Mouse (Mus musculus) adrenal gland, adult 2 months (tissue): ENCODE results near the gene Foxc2. TPM values are rescaled to one million over a fixed set of nuclear protein-coding genes. Genes with fewer than 3 reads are reported as not detected.

ENCODE experiments used
- DNase-seq: peaks from one replicate; pipeline ENCODE4 v3.0.0; 2021
- microRNA-seq, 2 experiments: library from miRNA; unstranded; fragments of <30 nt; microRNA quantifications; one replicate each; pipeline ENCODE4 v1.2.0; 2021
- polyA plus RNA-seq: library from polyadenylated mRNA; depleted of rRNA; stranded (reverse); fragments of >200 nt; gene quantifications from 2 replicates; pipeline ENCODE4 v1.2.3, GENCODE M21; 2012; rRNA removed
- total RNA-seq, 2 experiments: library from RNA; stranded (reverse); gene quantifications; 2 replicates each; pipeline ENCODE4 v1.2.3; 2021

The Foxc2 gene
- total and polyA plus RNA-seq, 3 experiments = 3.3 to 15.2 (median 6.3) TPM

DNA sequence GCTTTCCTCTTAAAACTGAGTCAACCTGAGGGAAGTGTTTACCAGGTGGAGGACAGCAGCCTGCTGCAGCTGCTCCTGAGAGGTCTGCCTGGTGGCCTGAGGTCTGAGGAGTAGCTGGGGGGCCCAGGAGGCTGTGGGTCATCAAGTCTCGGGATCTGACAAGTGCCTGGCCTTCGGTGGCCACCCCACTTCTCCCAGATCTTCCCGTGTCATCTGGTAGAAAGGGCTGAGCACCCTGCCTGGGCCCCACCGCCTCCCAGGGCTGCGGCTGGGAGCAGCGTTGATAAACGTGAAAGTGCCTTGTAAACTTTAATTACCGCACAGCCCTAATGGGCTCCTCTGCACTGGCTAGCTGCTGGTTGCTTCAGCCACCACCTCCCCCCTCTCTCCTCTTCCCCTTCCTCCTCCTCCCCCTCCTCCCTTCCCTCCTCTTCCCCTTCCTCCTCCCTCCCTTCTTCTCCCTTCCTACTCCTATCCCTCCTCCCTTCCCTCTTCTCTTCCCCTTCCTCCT, 32.7 kb downstream of the Foxc2 start:
- DNase-seq = no peak

DNA sequence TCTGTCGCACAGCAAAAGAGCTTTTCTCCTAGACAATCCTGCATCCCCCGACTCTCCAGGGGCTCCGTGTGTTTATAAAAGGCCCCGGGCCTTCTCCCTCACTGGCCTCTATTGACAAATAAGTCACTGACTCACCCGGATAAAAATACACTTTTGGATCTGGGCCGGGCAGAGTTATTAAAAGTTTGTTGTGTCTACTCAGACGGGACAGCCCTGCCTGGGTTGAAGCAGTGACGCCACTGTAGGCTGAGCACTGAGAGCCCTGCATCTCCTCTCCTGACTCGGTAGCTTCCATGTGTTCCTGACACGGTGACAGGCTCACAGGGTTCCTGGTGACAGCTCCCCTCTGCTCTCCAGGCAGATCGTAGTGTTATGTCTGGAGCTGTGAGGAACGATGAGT, 36.4 kb downstream of the Foxc2 start:
- peak; percentile 49 for DNase-seq

DNA sequence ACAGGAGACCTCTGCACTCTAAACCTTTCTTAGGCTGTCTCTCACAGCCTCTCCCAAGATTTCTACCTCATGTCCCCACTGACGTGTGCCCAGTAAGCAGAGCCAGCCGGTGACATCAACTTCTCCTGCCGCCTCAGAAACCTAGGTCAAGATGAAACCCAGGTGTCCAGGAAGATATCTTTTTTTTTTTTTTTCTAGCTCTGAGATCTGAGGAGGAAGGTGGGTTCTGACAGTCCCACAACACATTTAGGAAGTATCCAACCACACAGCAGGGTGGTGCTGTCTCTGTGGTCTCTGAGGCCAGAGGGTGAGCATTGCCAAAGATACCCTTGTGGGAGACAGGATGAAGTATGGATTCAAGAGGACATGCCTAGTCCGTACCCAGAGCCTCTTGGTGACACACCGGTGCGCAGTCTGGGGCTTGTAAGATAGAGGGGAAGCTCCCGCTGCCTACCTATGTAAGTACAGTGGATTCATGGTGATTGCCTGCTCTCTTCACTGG, 41.1 kb downstream of the Foxc2 start:
- no peak for DNase-seq

DNA sequence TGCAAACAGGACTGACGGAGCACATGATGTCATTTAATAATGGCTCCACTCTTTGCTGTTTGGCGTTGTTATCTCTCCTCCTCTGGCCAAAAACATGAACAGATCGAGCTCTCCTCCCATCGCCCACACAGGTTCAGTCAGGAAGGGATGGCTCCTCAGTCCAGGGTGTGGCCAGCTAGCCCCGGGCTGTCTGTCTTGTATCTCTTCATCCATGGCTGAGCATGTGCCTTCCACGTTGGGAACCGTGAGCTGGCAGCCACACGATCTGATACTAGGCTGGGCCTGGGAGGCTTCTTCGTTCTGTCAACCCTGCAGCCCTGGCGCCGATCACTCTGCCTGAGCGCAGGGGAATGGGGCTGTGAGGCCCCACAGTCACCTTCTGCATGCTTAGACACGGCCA, 42.8 kb downstream of the Foxc2 start:
- DNase-seq = peak; percentile 14

DNA sequence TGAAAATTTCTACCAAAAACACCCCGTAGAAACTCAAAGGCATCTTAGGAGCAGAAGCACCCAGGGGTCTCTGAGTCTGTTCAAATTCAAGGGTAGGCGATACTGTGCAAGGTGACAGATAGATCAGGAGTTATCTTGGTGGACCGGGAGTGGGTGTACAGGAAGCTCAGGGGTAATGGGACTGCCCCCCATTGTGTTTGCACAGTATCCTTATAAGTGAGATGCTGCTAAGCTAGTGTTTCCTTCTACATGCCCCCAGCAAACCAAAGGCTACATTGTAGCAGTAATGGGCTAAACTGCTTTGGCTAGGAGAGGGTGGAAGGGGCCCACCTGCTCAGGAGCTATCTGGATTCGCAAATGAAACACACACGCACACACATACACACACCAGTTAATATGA, 45.5 kb downstream of the Foxc2 start:
- no peak for DNase-seq

DNA sequence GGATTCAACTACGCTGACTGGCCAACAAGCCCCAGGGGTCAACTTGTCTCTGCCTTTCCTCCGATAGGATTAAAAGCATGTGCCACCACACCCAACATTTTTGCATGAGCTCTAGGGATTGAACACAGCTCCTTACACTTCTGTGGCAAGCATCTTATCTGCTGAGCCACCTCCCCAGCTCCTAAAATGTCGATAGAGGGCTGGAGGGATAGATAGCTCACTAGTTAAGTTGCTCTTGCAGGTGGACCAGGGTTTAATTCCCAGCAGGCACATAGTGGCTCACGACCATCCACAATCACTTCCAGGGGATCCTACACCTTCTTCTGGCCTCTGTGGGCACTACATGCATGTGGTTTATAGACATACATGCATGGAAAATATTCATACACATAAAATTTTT, 46.4 kb downstream of the Foxc2 start:
- DNase-seq = no peak

GRCm38 (mm10) chr8:121162906-121163695, 47.1 kb downstream of the Foxc2 start:
- DNase-seq = no peak

DNA sequence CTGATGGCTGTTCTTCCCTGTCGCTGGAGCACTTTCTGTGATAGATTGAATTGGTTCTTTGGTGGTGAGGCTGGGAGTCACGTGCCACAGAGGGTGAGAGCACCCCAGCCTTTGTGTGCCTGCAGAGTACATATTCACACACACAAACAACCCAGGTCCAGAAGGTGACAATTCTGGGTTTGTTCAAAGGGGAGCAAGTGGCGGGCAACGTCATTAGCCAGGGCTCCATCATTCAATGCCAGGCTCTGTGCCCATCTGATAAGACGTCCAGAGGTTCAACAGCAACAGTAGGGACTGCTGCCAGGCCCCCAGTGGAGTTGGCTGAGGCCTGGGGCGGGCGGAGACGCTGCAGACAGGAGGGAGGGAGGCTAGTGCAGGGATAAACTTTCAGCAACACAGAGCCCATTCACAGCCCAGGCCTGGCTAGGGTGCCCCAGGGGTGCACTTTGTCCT, 48.1 kb downstream of the Foxc2 start:
- DNase-seq = peak; percentile 79

DNA sequence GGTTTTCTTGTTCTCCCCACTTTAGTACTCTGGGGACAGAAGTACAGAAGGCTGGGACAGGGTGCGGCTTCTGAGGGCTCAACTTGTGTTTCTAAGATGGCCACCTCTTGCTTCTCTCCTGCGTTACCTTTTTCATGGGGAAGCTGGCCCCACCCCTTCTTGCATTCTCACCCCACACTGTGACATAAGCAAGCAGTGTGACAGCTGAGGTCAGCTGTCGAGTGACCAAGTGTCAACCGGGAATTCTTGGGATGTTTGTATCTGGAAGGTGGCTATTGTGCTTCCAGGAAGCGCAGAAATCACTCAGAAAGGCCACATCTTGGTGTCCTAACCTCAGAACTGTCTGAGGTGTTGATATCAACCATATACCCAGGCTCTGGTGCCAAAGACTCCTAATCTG, 52.1 kb downstream of the Foxc2 start:
- DNase-seq = no peak

Small RNA genes within 50 kb of the gene (microRNA-seq; reads per million reads assigned to microRNA genes)
- 0 reads per million in 2 experiments for gene Gm27530

Other genes with a start within 250 kb of the Foxc2 start
- gene Foxf1, start 31.8 kb upstream of the Foxc2 start, total RNA-seq = under 1 TPM; 0.52 to 0.73 TPM
- 0.92 and 2.3 TPM in 2 replicates for gene Foxf1, start 31.8 kb upstream of the Foxc2 start, polyA plus RNA-seq
- gene Mthfsd, start 7.8 kb upstream of the Foxc2 start, total RNA-seq = 10 to 100 TPM; 31.8 to 35.6 TPM
- gene Mthfsd, start 7.8 kb upstream of the Foxc2 start, polyA plus RNA-seq = 62.7 and 65.6 TPM in 2 replicates
- under 1 TPM; 0.09 to 0.38 TPM for gene Foxl1, start 11.8 kb downstream of the Foxc2 start, total RNA-seq
- 0.62 and 0.66 TPM in 2 replicates for gene Foxl1, start 11.8 kb downstream of the Foxc2 start, polyA plus RNA-seq